Mouse (Mus musculus): Measurements from ENCODE around the gene Mmp10. TPM values are rescaled to one million over a fixed set of nuclear protein-coding genes. Genes with fewer than 3 reads are reported as not detected.

Mmp10 gene
- polyA plus RNA-seq (2012; rRNA removed) = not detected in 2 replicates

DNA sequence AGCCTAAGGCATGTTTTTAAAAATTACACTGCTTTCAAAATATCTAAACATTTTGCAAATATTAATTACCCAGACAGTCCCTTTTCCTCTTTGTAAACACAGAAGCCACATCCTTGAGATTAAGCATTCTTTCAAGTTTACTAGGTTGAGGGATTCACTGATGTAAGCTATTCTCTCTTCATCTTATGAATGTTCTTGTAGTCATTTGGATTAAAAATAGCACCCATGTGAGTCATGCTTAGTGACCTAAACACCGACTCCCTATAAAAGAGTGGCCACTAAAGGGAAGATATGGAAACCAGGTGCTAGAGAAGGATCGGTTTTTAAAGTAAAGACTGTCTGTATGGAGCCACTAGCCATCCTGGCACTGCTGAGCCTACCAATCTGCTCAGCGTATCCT is at the start of gene Mmp10:
Mmp10 (plus strand) TSS at position 302 of the 400 bp plus-strand sequence.

DNA sequence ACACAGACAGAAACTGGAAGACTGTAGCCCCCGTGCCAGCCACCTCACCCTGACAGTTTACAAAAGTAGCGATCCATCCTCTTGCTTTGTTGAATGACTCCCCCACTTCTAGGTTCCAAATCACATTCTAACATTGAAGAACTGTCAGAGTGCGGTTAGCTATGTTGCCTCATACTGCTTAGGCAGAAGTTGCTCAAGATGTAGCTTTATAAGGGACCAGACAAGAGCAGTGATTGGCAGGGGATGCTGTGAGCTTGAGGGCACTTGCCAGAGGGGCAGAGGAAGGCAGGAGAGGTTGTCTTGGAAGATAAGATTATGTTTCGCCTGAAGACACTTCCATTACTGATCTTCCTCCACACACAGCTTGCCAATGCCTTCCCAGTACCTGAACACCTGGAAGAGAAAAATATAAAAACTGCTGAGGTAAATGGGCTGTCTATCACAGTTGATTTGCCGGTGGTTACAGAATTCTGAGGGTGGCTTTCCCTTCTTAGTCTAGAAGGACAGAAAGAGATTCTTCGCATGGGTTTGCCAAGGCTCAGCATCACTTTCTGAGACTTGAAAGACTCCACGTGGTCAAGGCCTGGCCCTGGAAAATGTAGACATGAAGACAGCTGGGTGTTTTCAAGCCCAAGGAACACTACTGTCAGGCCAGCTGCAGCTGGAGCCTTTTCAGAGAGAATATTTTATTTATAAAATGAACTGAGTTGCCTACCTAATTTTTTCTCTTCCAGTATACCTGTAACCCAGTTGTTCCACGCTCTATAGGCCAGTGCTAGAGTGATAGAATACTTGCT is 56.3 kb downstream of the Mmp10 start, which contains the start of gene Mmp8:
Mmp8 (plus strand) TSS at position 236 of the 797 bp plus-strand sequence.

Other genes with a start within 250 kb of the Mmp10 start
- gene Mmp13, start 229.8 kb upstream of the Mmp10 start, polyA plus RNA-seq (2012; rRNA removed) = 0.04 and 0.06 TPM in 2 replicates
- not detected in 2 replicates for gene Mmp12, start 158.0 kb upstream of the Mmp10 start, polyA plus RNA-seq (2012; rRNA removed)
- gene Mmp1b, start 114.3 kb upstream of the Mmp10 start, polyA plus RNA-seq (2012; rRNA removed) = not detected in 2 replicates
- not detected in 2 replicates for gene Mmp3, start 56.5 kb upstream of the Mmp10 start, polyA plus RNA-seq (2012; rRNA removed)
- 0.02 and 0.10 TPM in 2 replicates for gene Mmp8, start 56.1 kb downstream of the Mmp10 start, polyA plus RNA-seq (2012; rRNA removed)
- not detected in 2 replicates for gene Mmp27, start 69.0 kb downstream of the Mmp10 start, polyA plus RNA-seq (2012; rRNA removed)
- not detected in 2 replicates for gene Mmp20, start 125.9 kb downstream of the Mmp10 start, polyA plus RNA-seq (2012; rRNA removed)
- not detected in 2 replicates for gene Mmp7, start 189.7 kb downstream of the Mmp10 start, polyA plus RNA-seq (2012; rRNA removed)

All from central nervous system, embryonic 11.5 days (tissue).